Mouse (Mus musculus) cerebellum, adult 2 months (tissue): ENCODE measurements around the gene Peak1. TPM values are rescaled to one million over a fixed set of nuclear protein-coding genes. Genes with fewer than 3 reads are reported as not detected.

ENCODE experiments used
- DNase-seq, 2 experiments: peaks; one replicate each; pipeline ENCODE4 v3.0.0; 2021
- H3K27ac ChIP-seq: fragments of 200-500 bp; 2 replicates; pipeline ENCODE4 v1.5.1; 2012; ENCODE audit warnings: low read length, control low read depth, inconsistent platforms; ENCODE audit not compliant: insufficient read depth
- H3K27me3 ChIP-seq: fragments of 200-500 bp; 2 replicates; pipeline ENCODE4 v1.6.1; 2012; ENCODE audit warnings: inconsistent platforms, mild to moderate bottlenecking, low read length, moderate library complexity; ENCODE audit not compliant: control insufficient read depth, insufficient read depth
- H3K4me1 ChIP-seq: fragments of 200-500 bp; 2 replicates; pipeline ENCODE4 v1.6.1; 2011; ENCODE audit warnings: low read length; ENCODE audit not compliant: control insufficient read depth, insufficient read depth
- H3K4me3 ChIP-seq: fragments of 200-500 bp; replicated peaks from 2 replicates; pipeline ENCODE3; 2011; ENCODE audit warnings: mild to moderate bottlenecking, low read depth, low read length, control low read depth; ENCODE audit not compliant: insufficient read depth
- CTCF ChIP-seq: fragments of 200-500 bp; IDR thresholded peaks from 2 replicates; pipeline ENCODE4 v1.5.1; 2011; ENCODE audit warnings: low read depth, mild to moderate bottlenecking, control low read depth, low read length, moderate library complexity, borderline replicate concordance; ENCODE audit not compliant: insufficient read depth
- POLR2A ChIP-seq: fragments of 200-500 bp; IDR thresholded peaks from 2 replicates; pipeline ENCODE4 v1.6.1; 2011; ENCODE audit warnings: low read length, control low read depth, borderline replicate concordance; ENCODE audit not compliant: insufficient read depth
- WGBS: fragments of 180-500 bp; shearing (Covaris S2); methylation state at CpG from one replicate; pipeline ENCODE4 v1.1.7; 2018; 5-methylcytosine and 5-hydroxymethylcytosine counted together
- polyA plus RNA-seq: library from polyadenylated mRNA; depleted of rRNA; stranded (reverse); fragments of >200 nt; gene quantifications from 2 replicates; pipeline ENCODE4 v1.2.3, GENCODE M21; 2012; rRNA removed

Peak1 gene
- polyA plus RNA-seq, 1 experiment: 29.8 TPM

- Histone ChIP-seq H3K27ac (no peak overlapping the region), H3K27me3 (no peaks in the 10 kb centered on the region), H3K4me1 (peaks cover 8% of the 10 kb centered on the region), H3K4me3 (no peak overlapping the region)
- DNase-seq: no peak
- no peak for TF ChIP-seq POLR2A
- TF ChIP-seq CTCF: no peak
- 40% methylated on average over 4 of the region's 4 CpGs for WGBS
Observed at GRCm38 (mm10) chr9:56152482-56153007, 265.3 kb downstream of the Peak1 start.

DNA sequence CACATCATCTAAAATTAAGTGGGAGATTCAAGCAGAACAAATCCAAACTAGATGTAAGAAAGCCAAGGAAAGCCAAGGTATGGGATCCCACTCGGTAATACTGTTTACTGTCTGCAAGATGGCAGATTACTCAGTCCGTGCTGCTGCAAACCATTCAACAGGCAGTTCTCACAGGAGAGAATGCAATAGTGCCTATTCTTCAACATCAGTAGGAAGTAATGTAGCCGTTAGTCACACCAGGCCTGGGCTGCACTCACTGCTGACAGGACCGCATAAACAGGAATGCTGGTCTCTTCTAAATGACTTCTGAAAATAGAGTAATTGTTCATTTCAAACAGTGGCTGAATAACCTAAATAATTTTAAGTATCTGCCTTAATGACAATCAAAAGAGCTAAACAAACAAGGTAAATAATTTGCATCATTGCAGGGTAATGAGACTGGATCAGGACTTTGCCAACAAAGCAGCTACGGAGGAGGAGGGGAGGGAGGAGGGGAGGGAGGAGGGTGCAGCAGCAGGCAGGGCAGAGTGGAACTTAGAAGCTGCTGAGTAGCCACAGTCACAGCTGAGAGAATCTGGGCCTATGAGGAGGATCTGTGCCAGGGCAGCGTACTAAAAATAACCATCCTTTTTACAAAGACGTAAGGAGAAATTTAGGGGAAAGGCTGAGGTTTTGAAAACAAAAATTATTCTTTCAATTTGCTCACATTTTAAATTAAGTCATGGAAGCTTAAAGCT, 266.0 kb downstream of the Peak1 start:
- no peak for TF ChIP-seq POLR2A
- TF ChIP-seq CTCF: no peak
- peak in 1 of 2 experiments; percentile 57 for DNase-seq
- H3K27ac ChIP-seq: peak overlapping the region; percentile 64; the same call in 1 of the 2 replicates
- 19% methylated on average over 7 of the region's 7 CpGs for WGBS
- H3K4me1 ChIP-seq: peaks cover 8% of the 10 kb centered on the region
- H3K27me3 ChIP-seq: no peaks in the 10 kb centered on the region
- H3K4me3 ChIP-seq: no peak overlapping the region

Other genes with a start within 250 kb of the Peak1 start
- 59.7 and 63.4 TPM in 2 replicates for gene Hmg20a, start 542 bp upstream of the Peak1 start, polyA plus RNA-seq